Mouse (Mus musculus): ENCODE results near the gene Htr1d. TPM values are rescaled to one million over a fixed set of nuclear protein-coding genes. Genes with fewer than 3 reads are reported as not detected.

Gene Htr1d
- total and polyA plus RNA-seq, 3 experiments = not detected

DNA sequence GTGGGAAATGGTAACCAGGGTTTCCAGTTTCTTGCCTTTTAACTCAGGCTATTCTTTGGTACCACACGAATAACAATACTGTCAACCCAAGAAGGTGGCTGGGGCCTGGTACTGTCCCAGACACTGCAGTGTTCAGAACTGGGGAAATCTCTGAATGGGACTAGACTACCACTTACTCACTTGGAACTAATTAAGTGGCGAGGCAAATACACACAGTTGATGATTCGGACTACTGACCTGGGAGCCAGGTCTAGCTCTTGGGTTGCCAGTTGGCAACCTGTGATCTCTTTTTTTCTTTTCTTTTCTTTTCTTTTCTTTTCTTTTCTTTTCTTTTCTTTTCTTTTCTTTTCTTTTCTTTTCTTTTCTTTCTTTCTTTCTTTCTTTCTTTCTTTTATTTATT lies 29.0 kb downstream of the Htr1d start:
- Histone ChIP-seq H3K9me3 (replicated peaks; ENCODE audit: insufficient read depth, low read length) (no peaks in the 10 kb centered on the region), H3K36me3 (ENCODE audit: control insufficient read depth in 1 of 2, insufficient read depth in 2 of 2, low read length in 2 of 2) (peaks cover 0 to 3% of the 10 kb centered on the region in 2 experiments; a peak in 2 of 4 replicates), H3K27ac (ENCODE audit: control insufficient read depth, low read depth, low read length) (no peak overlapping the region), H3K27me3 (ENCODE audit: control insufficient read depth in 1 of 2, insufficient read depth in 2 of 2, low read length in 2 of 2) (no peaks in the 10 kb centered on the region), H3K9ac (ENCODE audit: control insufficient read depth, low read depth, low read length, poor library complexity, severe bottlenecking) (no peak overlapping the region), H3K4me3 (ENCODE audit: control insufficient read depth in 1 of 2, insufficient read depth in 1 of 2, low read depth in 2 of 2, low read length in 2 of 2) (no peak overlapping the region), H3K4me1 (ENCODE audit: control insufficient read depth in 1 of 2, insufficient read depth in 2 of 2, low read length in 2 of 2) (peaks cover 0 to 9% of the 10 kb centered on the region in 2 experiments; a peak in 2 of 4 replicates), H3K79me2 (ENCODE audit: control insufficient read depth, insufficient read depth, low read length, poor library complexity) (no peaks in the 10 kb centered on the region)
- no peak for TF ChIP-seq ZKSCAN1 (IDR thresholded peaks at IDR 0.05; ENCODE audit: low read depth, low read length)
- TF ChIP-seq NRF1 (IDR thresholded peaks at IDR 0.05; ENCODE audit: insufficient read depth, low read depth, low read length, poor library complexity, severe bottlenecking) = no peak
- no peak for TF ChIP-seq CHD1 (IDR thresholded peaks at IDR 0.05; ENCODE audit: low read depth, low read length)
- TF ChIP-seq MYC (IDR thresholded peaks at IDR 0.05; ENCODE audit: low read depth, low read length) = no peak
- TF ChIP-seq MXI1 (IDR thresholded peaks at IDR 0.05; ENCODE audit: low read depth, low read length) = no peak
- TF ChIP-seq TAL1 (IDR thresholded peaks at IDR 0.05; ENCODE audit: low read length) = no peak
- no peak for TF ChIP-seq BHLHE40 (IDR thresholded peaks at IDR 0.05; ENCODE audit: borderline replicate concordance, low read depth, low read length)
- TF ChIP-seq POLR2AphosphoS2 (IDR thresholded peaks at IDR 0.05; ENCODE audit: low read length) = no peak
- no peak for TF ChIP-seq HCFC1 (IDR thresholded peaks at IDR 0.05; ENCODE audit: low read depth, low read length)
- no peak for TF ChIP-seq CHD2 (IDR thresholded peaks at IDR 0.05; ENCODE audit: low read length)
- TF ChIP-seq GATA1 (IDR thresholded peaks at IDR 0.05; ENCODE audit: low read depth, low read length) = no peak
- TF ChIP-seq E2F4 (IDR thresholded peaks at IDR 0.05; ENCODE audit: borderline replicate concordance, low read depth, low read length) = no peak
- no peak for TF ChIP-seq CTCF (IDR thresholded peaks at IDR 0.05 in 2 of 3, conservative IDR thresholded peaks at IDR 0.05 in 1 of 3; ENCODE audit: control insufficient read depth in 1 of 3, insufficient read depth in 1 of 3, low read depth in 2 of 3, low read length in 3 of 3, poor library complexity in 1 of 3, severe bottlenecking in 1 of 3)
- no peak for TF ChIP-seq MAX (IDR thresholded peaks at IDR 0.05; ENCODE audit: low read length)
- no peak for TF ChIP-seq MYB (IDR thresholded peaks at IDR 0.05; ENCODE audit: low read depth, low read length)
- no peak for TF ChIP-seq RAD21 (IDR thresholded peaks at IDR 0.05; ENCODE audit: low read depth, low read length)
- TF ChIP-seq RCOR1 (IDR thresholded peaks at IDR 0.05; ENCODE audit: low read depth, low read length) = no peak
- no peak for DNase-seq (ENCODE audit: low read depth, low spot score)

- TF ChIP-seq ZC3H11A (IDR thresholded peaks at IDR 0.05; ENCODE audit: low read depth, low read length) (no peak), CHD2 (IDR thresholded peaks at IDR 0.05; ENCODE audit: low read length) (no peak), RCOR1 (IDR thresholded peaks at IDR 0.05; ENCODE audit: low read depth, low read length) (no peak), RAD21 (IDR thresholded peaks at IDR 0.05; ENCODE audit: low read depth, low read length) (no peak), USF1 (IDR thresholded peaks at IDR 0.05; ENCODE audit: low read depth, low read length) (no peak), NELFE (IDR thresholded peaks at IDR 0.05; ENCODE audit: low read depth, low read length) (no peak), POLR2AphosphoS2 (IDR thresholded peaks at IDR 0.05; ENCODE audit: low read length) (no peak), POLR2A (IDR thresholded peaks at IDR 0.05; ENCODE audit: control insufficient read depth in 1 of 2, insufficient read depth in 1 of 2, low read depth in 1 of 2, low read length in 2 of 2, poor library complexity in 1 of 2) (no peak), USF2 (IDR thresholded peaks at IDR 0.05; ENCODE audit: borderline replicate concordance in 1 of 2, insufficient read depth in 1 of 2, low read depth in 1 of 2, low read length in 2 of 2) (no peak), MYB (IDR thresholded peaks at IDR 0.05; ENCODE audit: low read depth, low read length) (no peak), SMC3 (IDR thresholded peaks at IDR 0.05; ENCODE audit: low read depth, low read length) (no peak), TBP (IDR thresholded peaks at IDR 0.05; ENCODE audit: low read depth, low read length) (no peak), MYC (IDR thresholded peaks at IDR 0.05; ENCODE audit: low read depth, low read length) (no peak), ZKSCAN1 (IDR thresholded peaks at IDR 0.05; ENCODE audit: low read depth, low read length) (no peak), TAL1 (IDR thresholded peaks at IDR 0.05; ENCODE audit: low read length) (no peak), JUND (IDR thresholded peaks at IDR 0.05; ENCODE audit: low read depth, low read length) (no peak), E2F4 (IDR thresholded peaks at IDR 0.05; ENCODE audit: borderline replicate concordance, low read depth, low read length) (no peak), MAX (IDR thresholded peaks at IDR 0.05; ENCODE audit: low read length) (no peak), TCF12 (IDR thresholded peaks at IDR 0.05; ENCODE audit: low read depth, low read length) (no peak), UBTF (IDR thresholded peaks at IDR 0.05; ENCODE audit: borderline replicate concordance, insufficient read depth, low read depth, low read length) (no peak)
- Histone ChIP-seq H3K9me3 (replicated peaks; ENCODE audit: insufficient read depth, low read length) (no peaks in the 10 kb centered on the region), H3K4me3 (ENCODE audit: control insufficient read depth in 1 of 2, insufficient read depth in 1 of 2, low read depth in 2 of 2, low read length in 2 of 2) (no peak overlapping the region), H3K9ac (ENCODE audit: control insufficient read depth, low read depth, low read length, poor library complexity, severe bottlenecking) (no peak overlapping the region), H3K36me3 (ENCODE audit: control insufficient read depth in 1 of 2, insufficient read depth in 2 of 2, low read length in 2 of 2) (peaks cover 0 to 3% of the 10 kb centered on the region in 2 experiments; a peak in 2 of 4 replicates), H3K27ac (ENCODE audit: control insufficient read depth, low read depth, low read length) (no peak overlapping the region), H3K79me2 (ENCODE audit: control insufficient read depth, insufficient read depth, low read length, poor library complexity) (no peaks in the 10 kb centered on the region), H3K4me1 (ENCODE audit: control insufficient read depth in 1 of 2, insufficient read depth in 2 of 2, low read length in 2 of 2) (peaks cover 0 to 9% of the 10 kb centered on the region in 2 experiments; a peak in 2 of 4 replicates), H3K27me3 (ENCODE audit: control insufficient read depth in 1 of 2, insufficient read depth in 2 of 2, low read length in 2 of 2) (no peaks in the 10 kb centered on the region)
- no peak for DNase-seq (ENCODE audit: low read depth, low spot score)
These were observed 29.5 kb downstream of the Htr1d start for GRCm38 (mm10) chr4:136452792-136453191.
